Mouse (Mus musculus) yolk sac, embryonic 10.5 days (tissue): ENCODE measurements around the gene Brcc3.

Experiments
- DNase-seq: peaks from one replicate; pipeline ENCODE4 v3.0.0-alpha.2; 2017; ENCODE audit warnings: low spot score

Brcc3 gene

DNA sequence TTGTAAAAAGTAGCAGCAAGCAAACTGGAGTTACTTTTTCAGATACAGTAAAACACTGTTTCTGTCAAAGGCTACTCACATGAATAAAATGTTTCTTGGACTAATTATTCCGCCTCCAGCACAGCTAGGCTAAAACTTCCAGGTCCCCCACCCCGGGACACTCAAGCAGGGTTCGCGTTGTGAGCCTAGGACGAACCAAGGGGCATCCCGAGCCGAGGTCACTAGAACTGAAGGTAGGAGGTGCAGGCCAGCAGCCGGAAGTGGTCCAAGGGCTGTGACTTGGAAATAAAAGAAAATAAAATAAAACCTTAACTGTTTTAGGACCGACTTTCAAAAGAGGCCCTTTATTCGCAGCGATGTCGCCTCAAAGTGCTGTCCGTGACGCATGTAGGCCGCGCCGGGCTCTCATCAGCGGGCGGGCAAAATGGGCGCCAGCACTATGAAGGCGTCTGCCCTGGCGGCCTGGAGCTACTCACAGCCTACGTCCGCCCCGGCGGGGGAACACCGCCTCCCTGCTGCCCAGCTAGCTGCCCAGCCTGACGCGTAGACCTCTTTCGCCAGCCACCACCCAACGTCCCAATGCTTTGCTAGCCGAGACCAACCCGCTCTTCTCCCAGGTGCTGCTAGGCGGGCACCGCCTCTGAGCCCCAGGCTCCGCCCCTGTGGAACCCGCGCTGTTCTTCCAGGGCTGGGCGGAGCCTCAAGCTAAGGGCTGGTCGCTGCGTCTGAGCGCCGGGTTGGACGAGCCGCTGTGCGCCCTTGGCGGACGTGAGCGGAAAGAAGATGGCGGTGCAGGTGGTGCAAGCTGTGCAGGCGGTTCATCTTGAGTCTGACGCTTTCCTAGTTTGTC is at the start of gene Brcc3, which contains the start of the genes Cmc4 and Mtcp1:
TSS of gene Brcc3 (plus strand) at position 693 of the 850 bp plus-strand sequence.
TSS of gene Cmc4 (minus strand) at position 649 of the 850 bp plus-strand sequence.
TSS of gene Mtcp1 (minus strand) at position 653 of the 850 bp plus-strand sequence.
- peak; percentile 87 for DNase-seq

GRCm38 (mm10) chrX:75370197-75370596 is 46.2 kb upstream of the Brcc3 start:
- no peak for DNase-seq

DNA sequence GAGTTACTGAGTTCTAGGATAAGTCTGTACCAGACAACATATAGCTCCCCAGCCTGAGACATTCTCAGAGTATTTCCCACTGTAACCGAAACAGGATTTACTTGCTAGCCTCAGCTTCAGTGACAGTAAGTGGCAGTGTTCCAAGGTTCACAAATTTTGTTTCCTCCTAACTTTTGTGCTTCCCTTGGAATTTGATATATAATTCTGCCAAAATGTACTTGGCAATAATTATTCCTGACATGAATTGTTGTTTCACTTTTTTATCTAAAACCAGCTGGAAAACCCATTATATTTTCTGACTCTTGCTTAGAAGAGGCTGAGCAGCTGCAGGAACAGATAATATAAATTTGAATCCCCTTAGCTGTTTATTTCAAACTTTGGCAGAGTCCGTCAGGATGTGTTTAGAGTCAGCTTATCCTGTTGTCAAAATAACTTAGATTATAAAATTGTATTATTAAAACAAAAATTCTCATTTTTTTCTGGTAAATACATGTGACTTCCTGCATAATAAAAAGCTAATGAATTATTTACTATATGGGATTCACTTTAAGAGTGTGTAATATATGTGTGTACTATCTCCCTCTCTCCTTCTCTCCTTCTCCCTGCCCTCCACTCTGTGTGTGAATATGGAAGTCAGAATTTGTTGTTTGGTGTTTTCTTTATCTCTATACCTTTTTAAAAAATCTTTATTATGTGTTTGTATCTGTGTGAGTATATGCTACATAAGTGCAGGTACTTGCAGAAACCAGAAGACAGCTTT is 43.6 kb upstream of the Brcc3 start:
- no peak for DNase-seq

DNA sequence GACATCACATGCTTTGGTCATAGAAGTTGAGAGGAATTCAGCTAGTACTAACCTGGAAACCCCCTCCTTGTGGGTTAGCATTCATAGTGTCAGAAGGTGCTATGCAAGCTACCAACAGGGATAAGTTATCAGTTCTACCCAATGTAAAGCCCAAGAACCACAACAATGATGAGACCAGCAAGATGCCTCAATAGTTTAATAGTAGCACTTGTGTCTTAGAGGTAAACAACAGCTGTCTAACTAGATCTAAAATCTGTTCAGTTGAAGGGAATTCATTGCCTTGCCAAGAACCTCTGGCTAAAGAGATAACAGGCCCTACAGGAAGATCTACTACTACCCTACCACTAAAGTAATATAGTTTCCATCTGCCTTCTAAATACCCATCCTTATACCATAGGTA is 39.6 kb upstream of the Brcc3 start:
- no peak for DNase-seq

GRCm38 (mm10) chrX:75381176-75381575 is 35.3 kb upstream of the Brcc3 start:
- no peak for DNase-seq

GRCm38 (mm10) chrX:75381699-75382098 is 34.7 kb upstream of the Brcc3 start:
- no peak for DNase-seq

DNA sequence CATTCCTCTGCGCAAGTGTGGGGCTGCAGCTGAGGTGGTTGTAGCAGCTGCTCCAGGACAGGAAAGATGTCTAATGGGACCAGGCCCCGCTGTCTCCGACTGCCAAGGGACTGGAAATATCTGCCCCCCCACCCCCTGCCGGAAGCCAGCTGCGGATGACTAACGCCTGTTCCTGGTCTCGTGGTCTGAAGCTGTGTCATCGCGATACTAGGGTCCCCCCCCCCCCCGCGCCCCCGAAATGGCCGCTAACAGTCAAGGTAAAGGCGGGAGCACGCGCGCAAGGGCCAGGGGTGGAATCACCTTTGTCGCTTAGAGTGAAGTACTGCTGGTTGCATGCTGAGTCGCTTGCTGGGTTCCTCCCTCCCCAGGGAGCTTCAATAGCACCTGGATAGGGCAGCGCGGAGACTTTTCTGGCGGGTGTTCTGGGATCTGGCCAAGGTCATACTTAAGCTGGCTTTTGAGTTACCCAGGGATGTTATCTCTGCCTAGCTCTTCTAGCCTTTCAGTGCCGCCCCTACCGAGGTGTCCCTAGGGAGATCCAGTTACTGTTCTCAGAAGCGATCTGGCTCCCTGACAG is 34.1 kb upstream of the Brcc3 start, which contains the start of the genes Fundc2 and F8:
TSS of gene Fundc2 (plus strand) at position 205 of the 577 bp plus-strand sequence.
TSS of gene F8 (minus strand) at position 421 of the 577 bp plus-strand sequence.
- DNase-seq = peak; percentile 78

GRCm38 (mm10) chrX:75399471-75399870 is 17.0 kb upstream of the Brcc3 start:
- no peak for DNase-seq

DNA sequence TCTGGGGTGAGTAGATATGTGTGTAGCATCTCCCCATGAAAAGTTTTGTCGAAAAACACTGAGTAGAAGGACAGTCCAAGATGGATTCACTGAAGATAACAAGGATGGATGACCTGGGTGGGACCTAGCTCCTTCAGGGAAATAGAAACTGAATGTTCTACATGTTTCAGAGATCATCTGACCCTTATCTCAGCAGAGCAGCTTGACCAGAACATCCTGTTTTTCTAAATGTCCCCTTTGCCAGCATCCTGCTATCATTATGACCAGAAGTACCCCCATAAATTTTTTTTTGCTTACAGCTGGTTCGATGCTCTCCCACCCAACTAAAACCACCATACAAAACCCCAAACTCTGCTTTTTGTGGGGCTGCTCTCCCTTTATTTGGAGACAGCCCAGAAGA is 13.8 kb upstream of the Brcc3 start:
- DNase-seq = no peak

DNA sequence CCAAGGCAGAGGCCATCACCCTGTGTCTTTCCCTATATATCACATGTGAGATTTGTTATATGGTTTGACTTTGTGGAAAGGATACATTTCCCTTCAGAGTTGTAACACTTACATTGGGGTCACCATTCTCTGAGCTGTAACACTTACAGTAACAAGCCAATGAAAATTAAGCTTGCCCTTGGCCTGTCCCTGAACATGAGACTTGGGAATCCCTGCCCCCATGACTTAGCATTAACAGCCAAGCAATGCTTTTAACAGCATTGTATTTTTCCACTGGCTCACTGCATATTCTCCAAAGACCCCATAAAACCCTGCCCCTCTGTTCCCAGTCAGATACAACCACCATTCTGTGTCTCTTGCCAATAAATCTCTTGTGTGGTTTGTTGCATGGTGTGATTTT is 13.1 kb upstream of the Brcc3 start:
- no peak for DNase-seq

- DNase-seq = no peak
Measured at GRCm38 (mm10) chrX:75409711-75410110, 6.7 kb upstream of the Brcc3 start.

- no peak for DNase-seq
Measured at GRCm38 (mm10) chrX:75454597-75454996, 38.2 kb downstream of the Brcc3 start.

DNA sequence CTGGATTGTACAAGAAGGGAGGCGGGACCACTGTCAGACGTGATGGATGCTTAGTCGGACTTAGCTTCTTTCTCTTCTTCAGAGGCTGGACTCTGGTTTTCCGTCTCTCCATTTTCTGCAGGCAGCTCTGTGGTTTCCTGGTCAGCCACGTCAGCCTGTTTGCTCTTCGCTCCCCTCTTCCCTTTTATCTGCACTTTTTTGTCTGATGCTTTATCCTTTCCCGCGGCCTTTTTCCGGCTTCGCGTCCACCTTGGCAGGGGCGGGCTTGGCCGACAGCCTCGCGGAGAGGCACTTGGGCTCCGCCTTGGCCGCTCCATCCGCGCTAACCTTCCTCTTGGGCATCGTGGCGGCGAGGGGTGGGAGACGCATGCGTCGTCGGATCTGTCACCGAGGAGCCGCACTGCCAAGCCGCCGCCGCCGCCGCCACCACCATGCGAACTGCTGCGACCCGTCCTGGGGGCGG is 58.8 kb downstream of the Brcc3 start:
- DNase-seq = peak; percentile 47

DNA sequence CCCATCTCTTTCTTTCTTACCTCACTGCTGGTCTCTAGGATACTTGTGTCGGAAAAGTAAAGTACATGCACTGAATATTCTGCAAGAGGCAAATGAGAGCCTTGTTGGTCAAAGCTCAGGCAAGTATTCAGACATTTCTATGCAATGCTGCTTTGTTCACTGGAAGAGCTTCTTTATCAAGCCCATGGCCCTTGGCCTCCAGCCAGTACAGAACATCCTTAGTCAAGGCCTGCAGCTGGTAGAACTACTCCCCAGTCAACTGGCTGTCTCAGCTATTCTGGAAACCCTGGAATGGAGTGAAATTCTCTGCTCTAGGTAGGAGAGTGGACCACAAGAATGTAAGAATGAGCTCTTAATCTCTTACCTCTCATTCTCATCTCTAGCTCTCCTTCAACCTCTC is 73.5 kb downstream of the Brcc3 start:
- no peak for DNase-seq
